Mouse (Mus musculus) gastrocnemius, adult 18-20 months (tissue): ENCODE results near the gene Pabpn1l. TPM values are rescaled to one million over a fixed set of nuclear protein-coding genes. Genes with fewer than 3 reads are reported as not detected.
"Not testable (repeated sequence)": the region's sequence is repeated elsewhere in the genome, so short reads cannot be mapped to it uniquely, and the experiment has no call there.

Source experiments
- DNase-seq: peaks from one replicate; pipeline ENCODE4 v3.0.0; 2021; ENCODE audit warnings: low spot score
- microRNA-seq: library from miRNA; unstranded; fragments of <30 nt; microRNA quantifications from one replicate; pipeline ENCODE4 v1.2.0, GENCODE M21; 2021
- total RNA-seq, 2 experiments: library from RNA; stranded (reverse); gene quantifications; 2 replicates each; pipeline ENCODE4 v1.2.3; 2021

Gene Pabpn1l
- total RNA-seq, 2 experiments from 2014 or later: not detected

- peak; percentile 96 for DNase-seq
Observed at GRCm38 (mm10) chr8:122576648-122577022, 45.9 kb downstream of the Pabpn1l start, which contains the start of gene Aprt. TSS of gene Aprt (minus strand) at chr8:122576909.

GRCm38 (mm10) chr8:122575735-122576647 lies 46.5 kb downstream of the Pabpn1l start:
- DNase-seq: no peak

- DNase-seq: no peak
Observed at GRCm38 (mm10) chr8:122575286-122575685, 47.3 kb downstream of the Pabpn1l start.

GRCm38 (mm10) chr8:122574667-122575251 lies 47.8 kb downstream of the Pabpn1l start:
- no peak for DNase-seq

GRCm38 (mm10) chr8:122574264-122574663 lies 48.3 kb downstream of the Pabpn1l start:
- DNase-seq: no peak

- DNase-seq: no peak
Observed at GRCm38 (mm10) chr8:122573577-122573976, 49.0 kb downstream of the Pabpn1l start.

GRCm38 (mm10) chr8:122573176-122573575 lies 49.4 kb downstream of the Pabpn1l start:
- DNase-seq: not testable (repeated sequence)

- DNase-seq: no peak
Observed at GRCm38 (mm10) chr8:122572751-122573150, 49.8 kb downstream of the Pabpn1l start.

- DNase-seq: no peak
Observed at GRCm38 (mm10) chr8:122571750-122572267, 50.7 kb downstream of the Pabpn1l start.

- DNase-seq: no peak
Observed at GRCm38 (mm10) chr8:122571153-122571552, 51.4 kb downstream of the Pabpn1l start.

- DNase-seq: no peak
Observed at GRCm38 (mm10) chr8:122569996-122570395, 52.5 kb downstream of the Pabpn1l start.

Small RNA genes within 50 kb of the gene (microRNA-seq; reads per million reads assigned to microRNA genes)
- not detected for gene Mir6396

Other genes with a start within 250 kb of the Pabpn1l start
- 10 to 100 TPM; 26.5 to 27.9 TPM for gene Zc3h18, start 246.1 kb downstream of the Pabpn1l start, total RNA-seq
- gene Il17c, start 200.7 kb downstream of the Pabpn1l start, total RNA-seq: not detected
- 1 to 10 TPM; 4.5 to 8.6 TPM for gene Cyba, start 189.8 kb downstream of the Pabpn1l start, total RNA-seq
- gene Mvd, start 179.3 kb downstream of the Pabpn1l start, total RNA-seq: 1 to 10 TPM; 3.9 to 5.6 TPM
- gene Snai3, start 162.0 kb downstream of the Pabpn1l start, total RNA-seq: 10 to 100 TPM in 1 of 2 experiments, 1 to 10 TPM in 1; 5.7 to 14.7 TPM
- 10 to 100 TPM; 35.0 to 37.7 TPM for gene Rnf166, start 146.7 kb downstream of the Pabpn1l start, total RNA-seq
- 1 to 10 TPM; 6.3 to 7.6 TPM for gene Ctu2, start 146.6 kb downstream of the Pabpn1l start, total RNA-seq
- 10 to 100 TPM; 11.5 to 13.2 TPM for gene Piezo1, start 71.4 kb downstream of the Pabpn1l start, total RNA-seq
- gene Cdt1, start 54.7 kb downstream of the Pabpn1l start, total RNA-seq: under 1 TPM; 0.30 to 0.66 TPM
- 10 to 100 TPM; 39.6 to 40.1 TPM for gene Aprt, start 45.8 kb downstream of the Pabpn1l start, total RNA-seq
- 1 to 10 TPM; 1.0 to 1.1 TPM for gene Galns, start 11.3 kb downstream of the Pabpn1l start, total RNA-seq
- 10 to 100 TPM; 39.9 to 46.1 TPM for gene Trappc2l, start 11.1 kb downstream of the Pabpn1l start, total RNA-seq
- gene Cbfa2t3, start 76.4 kb upstream of the Pabpn1l start, total RNA-seq: 10 to 100 TPM; 16.1 to 25.9 TPM
- 10 to 100 TPM; 12.4 to 12.9 TPM for gene Acsf3, start 152.7 kb upstream of the Pabpn1l start, total RNA-seq
- 10 to 100 TPM; 16.2 to 20.5 TPM for gene Cdh15, start 225.2 kb upstream of the Pabpn1l start, total RNA-seq